In the genomic region with DNA sequence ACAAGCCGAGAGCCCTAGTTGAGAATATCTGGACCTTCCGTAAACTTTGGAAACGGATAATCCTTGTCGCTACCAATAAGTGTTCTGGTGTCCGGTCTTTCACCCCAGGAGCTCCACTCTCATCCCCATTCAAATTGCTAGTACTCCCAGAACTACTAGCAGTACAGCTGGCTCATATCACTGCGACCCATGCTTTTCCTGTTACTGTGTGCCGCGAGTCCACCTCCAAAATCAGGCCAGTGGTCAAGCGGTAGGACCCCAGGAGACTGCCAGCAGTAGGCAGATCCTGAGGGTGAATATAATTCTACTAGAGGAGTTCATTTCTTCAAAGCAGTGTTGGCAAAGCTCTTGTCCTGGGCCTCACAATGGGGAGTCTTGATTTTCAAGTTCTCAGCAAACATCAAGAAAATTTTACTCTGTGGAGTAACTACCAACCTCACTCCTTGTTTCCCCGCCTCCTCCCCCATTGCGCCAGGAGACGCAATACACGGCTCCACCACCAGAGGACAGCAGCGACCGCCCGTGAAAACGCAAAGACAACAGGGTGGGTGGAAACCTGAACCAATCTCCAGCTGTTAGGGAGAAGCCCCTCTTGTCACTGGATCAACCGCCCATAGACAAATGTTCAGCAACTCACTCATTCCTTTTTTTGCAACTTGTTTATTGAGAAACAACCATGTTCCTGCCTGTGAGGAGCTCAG, we compare ENCODE assay signal across 8 mouse cellular contexts. TPM values are rescaled to one million over a fixed set of nuclear protein-coding genes. Genes with fewer than 3 reads are reported as not detected.
DNase-seq lines count a peak whose midpoint lies in the region; ATAC-seq and TF ChIP-seq lines count a peak whose summit lies in the region.

No protein-coding gene starts in this region.

- ATAC-seq in embryonic facial prominence, embryonic 13.5 days (ENCODE audit: insufficient number of reproducible peaks, insufficient read depth, low FRiP score, low TSS enrichment, low read depth): no peak

- no peaks in the 10 kb centered on the region for H3K27me3 ChIP-seq in embryonic facial prominence, embryonic 13.5 days
- H3K27me3 ChIP-seq in heart, adult 2 months (ENCODE audit: control insufficient read depth, insufficient read depth, low read length): no peaks in the 10 kb centered on the region
- no peaks in the 10 kb centered on the region for H3K27me3 ChIP-seq in kidney, adult 2 months (replicated peaks; ENCODE audit: control insufficient read depth, insufficient read depth, low read length)

- H3K36me3 ChIP-seq in embryonic facial prominence, embryonic 13.5 days: peaks cover 11% of the 10 kb centered on the region
- peaks cover 15% of the 10 kb centered on the region for H3K36me3 ChIP-seq in heart, adult 2 months (ENCODE audit: control insufficient read depth, insufficient read depth, low read length)
- H3K36me3 ChIP-seq in kidney, adult 2 months (ENCODE audit: control insufficient read depth, insufficient read depth, low read length): peaks cover 3% of the 10 kb centered on the region; the same call in 1 of the 2 replicates

- TF ChIP-seq EP300 in heart, adult 2 months (IDR thresholded peaks at IDR 0.05; ENCODE audit: insufficient read depth, low read depth, low read length): peak; percentile 98

- peak overlapping the region; percentile 48 for H3K4me3 ChIP-seq in embryonic facial prominence, embryonic 13.5 days
- H3K4me3 ChIP-seq in heart, adult 2 months: no peak overlapping the region
- H3K4me3 ChIP-seq in kidney, adult 2 months (ENCODE audit: insufficient read depth, low read depth, low read length): no peak overlapping the region

- H3K9me3 ChIP-seq in embryonic facial prominence, embryonic 13.5 days: no peaks in the 10 kb centered on the region

- TF ChIP-seq POLR2A in heart, adult 2 months (IDR thresholded peaks at IDR 0.05; ENCODE audit: insufficient read depth, low read depth, low read length): peak; percentile 55; the same call in 1 of the 2 replicates
- TF ChIP-seq POLR2A in kidney, adult 2 months (IDR thresholded peaks at IDR 0.05; ENCODE audit: low read depth, low read length): no peak

- H3K4me2 ChIP-seq in embryonic facial prominence, embryonic 13.5 days: peak overlapping the region; percentile 99

- TF ChIP-seq CTCF in heart, adult 2 months (IDR thresholded peaks at IDR 0.05): peak; percentile 92
- peak; percentile 98 for TF ChIP-seq CTCF in kidney, adult 2 months (conservative IDR thresholded peaks at IDR 0.05; ENCODE audit: insufficient read depth, insufficient read length, low read depth, low read length)

- no peaks in the 10 kb centered on the region for H3K79me2 ChIP-seq in heart, adult 2 months (replicated peaks; ENCODE audit: control insufficient read depth, insufficient read depth, low read length)

- H3K4me1 ChIP-seq in embryonic facial prominence, embryonic 13.5 days: peaks cover 75% of the 10 kb centered on the region
- H3K4me1 ChIP-seq in heart, adult 2 months (ENCODE audit: control insufficient read depth, insufficient read depth, low read length): peaks cover 20% of the 10 kb centered on the region
- H3K4me1 ChIP-seq in kidney, adult 2 months (ENCODE audit: control insufficient read depth, insufficient read depth, low read length): peaks cover 31% of the 10 kb centered on the region

- peak overlapping the region; percentile 70; the same call in 1 of the 2 replicates for H3K9ac ChIP-seq in embryonic facial prominence, embryonic 13.5 days
- H3K9ac ChIP-seq in heart, adult 2 months (ENCODE audit: low read depth, low read length): no peak overlapping the region

- DNase-seq in 3T3-L1 (ENCODE audit: low read depth, low spot score) (peak; percentile 89), liver (peak; percentile 88)
- peak; percentile 84 for DNase-seq in adrenal gland, postnatal 25 days
- DNase-seq in heart, adult 2 months: peak; percentile 88 to 94
- DNase-seq in kidney, adult 2 months: peak; percentile 91
- DNase-seq in monocyte, adult 2 months (ENCODE audit: low read depth in 1 of 2, low spot score in 2 of 2): peak; percentile 55 to 82
- peak; percentile 76 to 84 for DNase-seq in spleen, postnatal 36 days (ENCODE audit: low spot score in 2 of 2)

- H3K27ac ChIP-seq in embryonic facial prominence, embryonic 13.5 days: peak overlapping the region; percentile 100
- H3K27ac ChIP-seq in heart, adult 2 months: peak overlapping the region; percentile 100
- H3K27ac ChIP-seq in kidney, adult 2 months (ENCODE audit: insufficient read depth, low read depth, low read length): no peak overlapping the region

- WGBS in embryonic facial prominence, embryonic 13.5 days: 20% methylated on average over 18 of the region's 18 CpGs
- WGBS in heart, adult 2 months: 14% methylated on average over 18 of the region's 18 CpGs
- 17% methylated on average over 18 of the region's 18 CpGs for WGBS in kidney, adult 2 months

- intact Hi-C loops in heart, adult 2 months (cut with DNase I): loop anchor here (1.0 kb wide), 3 partner anchors 16 to 69 kb away; no protein-coding TSS in a partner anchor

RNA-seq across cellular contexts. Expression of gene Rhof, which starts 0.7 kb away (rescaled TPM):
- total RNA-seq in adrenal gland, postnatal 25 days (2021): 1.1 and 1.6 TPM in 2 replicates
- polyA plus RNA-seq in embryonic facial prominence, embryonic 13.5 days (2015; fragmentation: Nextera tagmentation; extraction: Ambion mirVana): 5.6 and 6.6 TPM in 2 replicates
- total RNA-seq in heart, adult 2 months (2021): under 1 TPM; 0.64 to 0.70 TPM
- polyA plus RNA-seq in heart, adult 2 months (2012; rRNA removed): 1.6 and 2.3 TPM in 2 replicates
- polyA plus RNA-seq in kidney, adult 2 months (2012; rRNA removed): 12.1 and 13.4 TPM in 2 replicates

RNA-seq across cellular contexts. Expression of gene Setd1b, which starts 8.8 kb away (rescaled TPM):
- 34.7 and 41.6 TPM in 2 replicates for total RNA-seq in adrenal gland, postnatal 25 days (2021)
- 12.3 and 13.0 TPM in 2 replicates for polyA plus RNA-seq in embryonic facial prominence, embryonic 13.5 days (2015; fragmentation: Nextera tagmentation; extraction: Ambion mirVana)
- total RNA-seq in heart, adult 2 months (2021): 10 to 100 TPM; 12.9 to 19.4 TPM
- 6.4 and 7.4 TPM in 2 replicates for polyA plus RNA-seq in heart, adult 2 months (2012; rRNA removed)
- polyA plus RNA-seq in kidney, adult 2 months (2012; rRNA removed): 6.7 and 8.8 TPM in 2 replicates

RNA-seq across cellular contexts. Expression of gene Psmd9, which starts 36.0 kb away (rescaled TPM):
- total RNA-seq in adrenal gland, postnatal 25 days (2021): 26.8 and 30.8 TPM in 2 replicates
- polyA plus RNA-seq in embryonic facial prominence, embryonic 13.5 days (2015; fragmentation: Nextera tagmentation; extraction: Ambion mirVana): 95.3 and 107 TPM in 2 replicates
- 10 to 100 TPM; 13.3 to 14.8 TPM for total RNA-seq in heart, adult 2 months (2021)
- 16.4 and 20.4 TPM in 2 replicates for polyA plus RNA-seq in heart, adult 2 months (2012; rRNA removed)
- 34.2 and 35.1 TPM in 2 replicates for polyA plus RNA-seq in kidney, adult 2 months (2012; rRNA removed)

RNA-seq across cellular contexts. Expression of gene Hpd, which starts 49.3 kb away (rescaled TPM):
- total RNA-seq in adrenal gland, postnatal 25 days (2021): 1.4 and 25.2 TPM in 2 replicates
- 0.65 TPM in 1 of 2 replicates, not detected in the other for polyA plus RNA-seq in embryonic facial prominence, embryonic 13.5 days (2015; fragmentation: Nextera tagmentation; extraction: Ambion mirVana)
- not detected for total RNA-seq in heart, adult 2 months (2021)
- 0.61 and 0.97 TPM in 2 replicates for polyA plus RNA-seq in heart, adult 2 months (2012; rRNA removed)
- polyA plus RNA-seq in kidney, adult 2 months (2012; rRNA removed): 418 and 439 TPM in 2 replicates
